Mouse (Mus musculus) cerebellum, adult 2 months (tissue): ENCODE measurements around the gene Tubal3.

Source experiments
- CTCF ChIP-seq: fragments of 200-500 bp; IDR thresholded peaks from 2 replicates; pipeline ENCODE4 v1.5.1; 2011; ENCODE audit warnings: low read depth, mild to moderate bottlenecking, control low read depth, low read length, moderate library complexity, borderline replicate concordance; ENCODE audit not compliant: insufficient read depth
- POLR2A ChIP-seq: fragments of 200-500 bp; IDR thresholded peaks from 2 replicates; pipeline ENCODE4 v1.6.1; 2011; ENCODE audit warnings: low read length, control low read depth, borderline replicate concordance; ENCODE audit not compliant: insufficient read depth

DNA sequence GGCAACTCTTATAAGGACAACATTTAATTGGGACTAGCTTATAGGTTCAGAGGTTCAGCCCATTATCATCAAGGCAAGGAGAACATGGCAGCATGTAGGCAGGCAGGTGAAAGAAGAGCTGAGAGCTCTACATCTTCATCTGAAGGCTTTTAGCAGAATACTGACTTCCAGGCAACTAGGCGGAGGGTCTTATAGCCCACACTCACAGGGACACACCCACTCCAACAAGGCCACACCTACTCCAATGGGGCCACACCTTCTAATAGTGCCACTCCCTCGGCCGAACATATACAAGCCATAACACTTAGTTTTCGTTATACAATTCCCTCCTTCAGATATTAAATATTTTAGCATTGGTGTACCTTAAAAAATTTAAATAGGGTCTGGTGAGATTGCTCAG is 45.2 kb upstream of the Tubal3 start:
- TF ChIP-seq CTCF (no peak), POLR2A (no peak)
